Mouse (Mus musculus): ENCODE data around the gene Fpgs. TPM values are rescaled to one million over a fixed set of nuclear protein-coding genes. Genes with fewer than 3 reads are reported as not detected.

Gene Fpgs
- polyA plus RNA-seq, 1 experiment from 2014 or later: 33.8 TPM

DNA sequence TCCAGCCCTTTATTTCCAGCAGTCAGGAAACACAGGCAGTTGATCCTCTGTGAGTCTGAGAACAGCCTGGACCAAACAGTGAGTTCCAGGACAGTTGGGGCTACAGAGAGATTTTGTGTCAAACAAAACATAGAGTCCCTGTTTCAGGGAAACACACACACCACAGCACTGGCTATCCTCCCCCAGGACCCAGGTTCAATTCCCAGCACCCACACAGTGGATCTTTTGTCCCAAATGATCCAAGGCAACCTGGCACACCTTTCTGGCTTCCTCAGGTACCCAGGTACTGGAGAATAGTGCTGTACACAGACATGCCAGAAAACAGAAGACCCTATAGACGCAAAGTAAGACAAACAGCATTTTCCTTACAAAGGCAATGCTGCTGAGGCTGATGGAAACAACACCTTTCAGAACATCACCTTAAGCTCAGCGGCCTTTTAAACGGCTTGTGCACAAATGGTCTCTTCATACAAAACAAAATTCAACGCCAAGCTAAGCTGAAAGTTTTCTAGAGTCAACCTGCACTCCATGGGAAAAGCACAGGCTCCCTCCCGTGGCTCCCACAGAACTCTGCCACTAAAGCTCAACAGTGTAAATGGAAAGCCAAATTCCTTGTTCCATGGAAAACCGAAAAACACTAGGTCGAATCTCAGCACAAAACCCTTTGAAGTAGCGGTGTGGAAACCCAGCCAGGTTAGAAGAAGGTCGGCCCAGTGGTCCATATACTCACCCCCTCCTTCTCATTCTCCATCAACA is 7.5 kb upstream of the Fpgs start:
- Histone ChIP-seq H3K4me3 (replicated peaks) (peak overlapping the region; percentile 86), H3K4me2 (peak overlapping the region; percentile 86), H3K4me1 (peaks cover 30% of the 10 kb centered on the region), H3K36me3 (peaks cover 39% of the 10 kb centered on the region), H3K27me3 (replicated peaks) (no peaks in the 10 kb centered on the region), H3K9me3 (no peaks in the 10 kb centered on the region), H3K9ac (peak overlapping the region; percentile 75), H3K27ac (peak overlapping the region; percentile 97)
- ATAC-seq (ENCODE audit: insufficient read depth, low FRiP score, low read depth): no peak
- 23% methylated on average over 9 of the region's 9 CpGs for WGBS

DNA sequence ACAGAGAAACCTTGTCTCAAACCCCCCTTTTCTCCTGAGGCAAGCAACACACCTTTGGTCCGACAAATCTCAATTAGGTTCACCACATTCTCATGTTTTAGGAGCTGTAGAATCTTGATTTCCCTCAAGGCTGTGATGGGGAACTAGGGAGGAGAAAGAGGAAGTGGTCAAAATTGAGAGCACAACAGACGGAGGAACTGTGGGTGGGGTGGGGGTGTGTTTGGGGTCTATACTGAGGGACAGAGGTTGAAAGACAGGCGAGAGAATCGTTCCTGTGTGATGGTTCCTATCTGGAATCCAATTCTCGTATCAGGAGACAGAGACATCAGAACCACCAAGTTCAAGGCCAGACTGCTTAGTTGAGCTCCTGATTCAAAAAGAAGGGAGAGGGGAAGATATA is 6.5 kb upstream of the Fpgs start:
- H3K4me3 ChIP-seq (replicated peaks): no peak overlapping the region
- H3K9me3 ChIP-seq: no peaks in the 10 kb centered on the region
- WGBS: 80% methylated on average over 5 of the region's 5 CpGs
- ATAC-seq (ENCODE audit: insufficient read depth, low FRiP score, low read depth): no peak
- no peak overlapping the region for H3K9ac ChIP-seq
- no peak overlapping the region for H3K4me2 ChIP-seq
- H3K36me3 ChIP-seq: peaks cover 47% of the 10 kb centered on the region
- no peak overlapping the region for H3K27ac ChIP-seq
- H3K27me3 ChIP-seq (replicated peaks): no peaks in the 10 kb centered on the region
- H3K4me1 ChIP-seq: peaks cover 32% of the 10 kb centered on the region

DNA sequence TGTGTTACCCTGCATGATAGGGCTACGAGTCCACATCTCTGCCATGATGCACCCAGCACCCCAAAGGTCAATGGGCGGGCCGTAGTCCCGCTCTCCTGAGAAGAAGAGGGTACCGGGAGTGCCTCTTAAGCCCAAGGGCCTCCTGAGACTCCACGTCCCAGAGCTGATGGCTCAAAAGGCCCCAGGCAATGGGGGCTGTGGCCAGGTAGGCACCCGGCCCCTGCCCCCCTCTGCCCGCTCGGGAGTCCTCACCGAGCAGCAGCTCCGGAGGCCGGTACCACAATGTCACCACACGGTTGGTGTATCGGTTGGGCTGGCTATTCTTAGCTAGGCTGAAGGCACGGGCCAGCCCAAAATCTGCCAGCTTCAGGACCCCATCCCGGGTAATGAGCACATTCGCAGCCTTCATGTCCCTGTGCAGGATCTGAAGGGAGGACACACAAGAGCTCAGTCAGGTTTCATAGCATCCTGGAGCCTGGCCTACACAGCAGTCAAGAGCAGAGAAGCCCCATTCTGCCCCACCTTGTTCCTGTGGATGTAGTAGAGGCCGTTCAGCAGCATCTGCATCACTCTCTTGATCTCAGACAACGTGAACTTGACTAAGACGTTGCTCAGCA is 5.7 kb upstream of the Fpgs start:
- peaks cover 28% of the 10 kb centered on the region for H3K4me1 ChIP-seq
- H3K36me3 ChIP-seq: peaks cover 51% of the 10 kb centered on the region
- H3K4me3 ChIP-seq (replicated peaks): no peak overlapping the region
- H3K27ac ChIP-seq: no peak overlapping the region
- H3K9ac ChIP-seq: no peak overlapping the region
- ATAC-seq (ENCODE audit: insufficient read depth, low FRiP score, low read depth): no peak
- WGBS: 92% methylated on average over 20 of the region's 20 CpGs
- no peaks in the 10 kb centered on the region for H3K9me3 ChIP-seq
- H3K27me3 ChIP-seq (replicated peaks): no peaks in the 10 kb centered on the region
- no peak overlapping the region for H3K4me2 ChIP-seq

DNA sequence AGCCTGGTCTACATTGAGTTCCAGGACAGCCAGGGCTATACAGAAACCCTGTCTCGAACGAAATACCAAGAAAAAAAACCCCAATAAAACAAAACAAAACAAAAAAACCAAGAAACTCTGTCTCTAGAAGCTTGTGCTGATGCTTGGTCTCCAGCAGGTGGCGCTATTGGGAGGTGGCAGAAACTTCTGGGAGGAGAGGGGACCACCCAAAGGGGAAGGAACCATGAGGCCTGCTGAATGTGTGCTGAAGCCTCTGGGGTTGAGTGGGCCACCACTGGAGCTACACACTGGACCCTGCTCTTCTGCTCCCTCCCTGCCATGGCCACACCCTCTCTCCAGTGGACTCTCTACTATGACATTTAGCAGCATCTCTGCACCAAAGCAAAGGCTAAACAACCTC is 4.7 kb upstream of the Fpgs start:
- WGBS: 40% methylated on average over 3 of the region's 3 CpGs
- no peak for ATAC-seq (ENCODE audit: insufficient read depth, low FRiP score, low read depth)
- Histone ChIP-seq H3K27ac (no peak overlapping the region), H3K36me3 (peaks cover 57% of the 10 kb centered on the region), H3K4me2 (no peak overlapping the region), H3K27me3 (replicated peaks) (no peaks in the 10 kb centered on the region), H3K4me3 (replicated peaks) (no peak overlapping the region), H3K9me3 (no peaks in the 10 kb centered on the region), H3K4me1 (peaks cover 19% of the 10 kb centered on the region), H3K9ac (no peak overlapping the region)

DNA sequence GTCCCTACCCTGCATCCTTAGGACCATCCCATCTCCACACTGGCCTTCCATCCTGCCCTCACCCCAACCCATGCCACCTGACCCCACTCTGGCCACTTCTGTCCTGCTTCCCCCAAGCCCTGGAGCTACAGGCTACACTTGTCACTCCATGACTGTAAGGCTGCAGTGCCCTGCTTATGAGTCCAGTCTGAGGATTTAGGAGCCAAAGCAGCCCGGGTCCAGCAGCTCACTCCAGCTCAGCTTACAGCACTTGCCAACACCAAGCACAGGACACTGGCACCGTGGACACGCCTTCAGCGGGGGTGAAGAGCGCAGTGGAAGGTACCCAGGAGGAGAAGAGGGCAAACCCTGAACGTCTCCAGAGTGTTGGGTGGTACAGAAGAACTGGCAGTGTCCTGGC is 3.0 kb upstream of the Fpgs start:
- WGBS: 89% methylated on average over 6 of the region's 6 CpGs
- ATAC-seq (ENCODE audit: insufficient read depth, low FRiP score, low read depth): no peak

DNA sequence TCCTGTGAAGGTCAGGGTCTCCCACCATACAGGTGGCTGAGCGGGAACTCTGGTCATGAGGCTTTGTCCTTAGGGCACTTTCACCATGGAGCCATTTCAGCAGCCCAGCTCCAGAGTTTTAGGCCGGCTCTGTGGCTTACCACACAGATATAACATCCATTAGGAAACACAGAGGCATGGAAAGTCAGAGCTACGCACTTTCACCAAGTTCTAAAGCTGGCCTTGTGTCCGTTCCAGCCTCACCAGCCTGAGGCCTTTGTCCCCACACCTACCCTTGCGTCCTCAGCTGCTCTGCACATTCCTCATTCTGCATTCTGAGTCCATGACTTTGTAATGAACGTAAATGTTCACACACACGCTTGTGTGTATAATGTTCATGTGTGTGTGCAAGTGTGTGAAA is 1.1 kb upstream of the Fpgs start:
- no peaks in the 10 kb centered on the region for H3K9me3 ChIP-seq
- peaks cover 50% of the 10 kb centered on the region for H3K36me3 ChIP-seq
- H3K4me3 ChIP-seq (replicated peaks): no peak overlapping the region
- H3K27me3 ChIP-seq (replicated peaks): no peaks in the 10 kb centered on the region
- H3K4me2 ChIP-seq: no peak overlapping the region
- H3K27ac ChIP-seq: no peak overlapping the region
- 0 out of 2 replicates have a peak, but pooled peaks cover 4% of the 10 kb centered on the region for H3K4me1 ChIP-seq
- no peak overlapping the region for H3K9ac ChIP-seq
- ATAC-seq (ENCODE audit: insufficient read depth, low FRiP score, low read depth): no peak
- WGBS: 86% methylated on average over 7 of the region's 7 CpGs

More for the DNA sequence above, 3.0 kb upstream of the Fpgs start:
- Histone ChIP-seq H3K4me1 (peaks cover 18% of the 10 kb centered on the region), H3K36me3 (peaks cover 60% of the 10 kb centered on the region), H3K4me3 (replicated peaks) (no peak overlapping the region), H3K9ac (no peak overlapping the region), H3K27me3 (replicated peaks) (no peaks in the 10 kb centered on the region), H3K27ac (no peak overlapping the region), H3K4me2 (no peak overlapping the region), H3K9me3 (no peaks in the 10 kb centered on the region)

DNA sequence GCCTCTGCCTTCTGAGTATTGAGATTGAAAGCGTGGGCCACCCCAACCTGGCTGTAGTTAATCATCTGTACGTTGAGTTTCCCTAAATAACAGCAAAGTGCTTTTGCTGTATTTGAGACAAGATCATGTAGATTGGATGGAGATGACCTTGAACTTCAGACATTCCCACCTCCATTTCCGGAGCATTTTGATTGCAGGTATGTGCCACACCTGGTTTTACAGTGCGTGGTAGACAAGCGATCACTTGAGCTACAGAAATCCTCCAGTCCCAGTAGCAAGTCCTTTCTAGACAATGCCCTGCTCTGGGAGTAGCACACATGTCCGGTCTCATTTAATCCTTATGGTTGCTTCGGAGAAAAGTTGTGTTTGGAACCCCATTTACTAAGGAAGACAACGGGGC is 899 bp downstream of the Fpgs start:
- 88% methylated on average over 8 of the region's 8 CpGs for WGBS
- H3K9me3 ChIP-seq: no peaks in the 10 kb centered on the region
- H3K4me1 ChIP-seq: 0 out of 2 replicates have a peak, but pooled peaks cover 4% of the 10 kb centered on the region
- no peak overlapping the region for H3K27ac ChIP-seq
- peaks cover 34% of the 10 kb centered on the region for H3K36me3 ChIP-seq
- H3K4me3 ChIP-seq (replicated peaks): no peak overlapping the region
- H3K9ac ChIP-seq: no peak overlapping the region
- no peak for ATAC-seq (ENCODE audit: insufficient read depth, low FRiP score, low read depth)
- no peaks in the 10 kb centered on the region for H3K27me3 ChIP-seq (replicated peaks)
- H3K4me2 ChIP-seq: no peak overlapping the region

DNA sequence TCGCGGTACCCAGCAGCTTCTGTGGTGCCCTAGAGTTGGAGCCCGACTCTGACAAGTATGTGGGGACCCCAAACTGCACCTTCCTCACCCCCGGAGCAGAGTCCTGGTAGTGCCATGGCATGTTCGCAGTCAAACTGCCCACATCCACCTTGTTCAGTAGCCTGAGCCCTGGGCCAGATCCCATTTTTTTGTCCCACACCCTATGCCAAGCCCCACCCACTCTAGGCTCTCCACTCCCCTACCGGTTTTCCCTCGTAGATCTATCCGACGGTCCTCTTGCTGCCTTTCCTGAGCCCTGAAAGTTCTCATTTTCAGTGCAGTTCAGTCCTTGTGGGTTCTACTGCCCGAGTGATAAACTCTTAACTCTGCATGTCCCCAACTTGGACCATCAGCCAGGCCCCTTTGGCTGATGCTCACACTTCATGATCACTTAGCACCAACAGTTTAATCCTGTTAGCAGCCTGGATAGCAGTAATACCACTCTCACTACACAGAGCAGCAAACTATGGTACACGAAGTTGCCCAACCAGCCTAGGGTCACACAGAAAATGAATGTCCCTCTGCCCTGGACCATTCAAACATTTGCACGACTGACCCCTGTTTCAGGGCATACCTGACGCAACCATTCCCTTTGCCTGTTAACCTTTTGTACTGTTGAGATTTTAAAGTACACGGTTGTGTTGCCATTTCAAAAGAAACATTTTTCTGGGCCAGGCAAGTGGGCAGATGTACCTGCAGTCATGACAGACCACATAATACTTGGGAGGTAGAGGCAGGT is 2.8 kb downstream of the Fpgs start:
- H3K36me3 ChIP-seq: peaks cover 18% of the 10 kb centered on the region
- 82% methylated on average over 14 of the region's 14 CpGs for WGBS
- no peaks in the 10 kb centered on the region for H3K4me1 ChIP-seq
- no peaks in the 10 kb centered on the region for H3K9me3 ChIP-seq
- no peaks in the 10 kb centered on the region for H3K27me3 ChIP-seq (replicated peaks)
- ATAC-seq (ENCODE audit: insufficient read depth, low FRiP score, low read depth): no peak
- no peak overlapping the region for H3K4me3 ChIP-seq (replicated peaks)
- no peak overlapping the region for H3K9ac ChIP-seq
- no peak overlapping the region for H3K27ac ChIP-seq
- H3K4me2 ChIP-seq: no peak overlapping the region

DNA sequence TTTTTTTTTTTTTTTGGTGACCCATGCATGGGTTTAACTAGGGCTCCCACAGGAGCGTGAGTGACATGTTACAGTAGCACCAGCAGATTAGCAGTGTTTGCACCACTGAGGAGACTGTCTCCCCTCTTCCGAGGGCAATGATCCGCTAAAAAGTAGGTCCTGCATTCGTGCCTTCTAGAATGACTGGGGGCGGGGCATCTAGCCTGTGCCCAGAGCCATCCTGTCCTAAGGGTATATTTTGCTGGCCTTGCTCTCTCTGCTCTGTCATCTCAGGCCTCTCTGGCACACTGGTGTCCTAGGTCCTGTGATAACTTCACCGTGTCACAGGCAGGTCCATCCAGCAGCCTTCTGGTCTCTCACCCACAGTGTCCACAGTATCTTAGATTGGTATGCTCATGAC is 4.3 kb downstream of the Fpgs start:
- ATAC-seq (ENCODE audit: insufficient read depth, low FRiP score, low read depth): no peak
- Histone ChIP-seq H3K9ac (no peak overlapping the region), H3K27ac (no peak overlapping the region), H3K4me1 (peaks cover 1% of the 10 kb centered on the region; the same call in 1 of the 2 replicates), H3K9me3 (no peaks in the 10 kb centered on the region), H3K36me3 (0 out of 2 replicates have a peak, but pooled peaks cover 9% of the 10 kb centered on the region), H3K27me3 (replicated peaks) (no peaks in the 10 kb centered on the region), H3K4me3 (replicated peaks) (no peak overlapping the region), H3K4me2 (no peak overlapping the region)
- 87% methylated on average over 6 of the region's 6 CpGs for WGBS

DNA sequence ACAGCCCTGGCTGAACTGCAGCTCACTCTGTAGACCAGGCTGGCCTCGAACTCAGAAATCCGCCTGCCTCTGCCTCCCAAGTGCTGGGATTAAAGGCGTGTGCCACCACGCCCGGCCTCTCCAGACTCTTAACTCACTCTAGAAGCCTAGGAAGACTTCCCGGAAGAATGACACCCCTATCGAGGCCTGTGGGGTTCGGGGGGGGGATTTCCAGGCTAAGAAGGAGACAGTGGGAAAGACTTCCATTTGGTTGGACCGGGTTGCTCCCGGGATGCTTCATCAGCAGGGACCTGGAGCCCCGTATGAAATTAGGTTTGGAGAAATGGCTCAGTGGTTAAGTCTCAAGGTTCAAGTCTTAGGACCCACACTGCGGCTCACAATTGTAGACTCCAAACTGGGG is 9.3 kb downstream of the Fpgs start:
- H3K4me2 ChIP-seq: peak overlapping the region; percentile 64
- ATAC-seq (ENCODE audit: insufficient read depth, low FRiP score, low read depth): no peak
- H3K4me3 ChIP-seq (replicated peaks): peak overlapping the region; percentile 62; the same call in 1 of the 2 replicates
- peaks cover 26% of the 10 kb centered on the region for H3K4me1 ChIP-seq
- H3K27me3 ChIP-seq (replicated peaks): no peaks in the 10 kb centered on the region
- 85% methylated on average over 12 of the region's 12 CpGs for WGBS
- H3K36me3 ChIP-seq: no peaks in the 10 kb centered on the region
- no peaks in the 10 kb centered on the region for H3K9me3 ChIP-seq
- H3K9ac ChIP-seq: no peak overlapping the region
- H3K27ac ChIP-seq: peak overlapping the region; percentile 80

DNA sequence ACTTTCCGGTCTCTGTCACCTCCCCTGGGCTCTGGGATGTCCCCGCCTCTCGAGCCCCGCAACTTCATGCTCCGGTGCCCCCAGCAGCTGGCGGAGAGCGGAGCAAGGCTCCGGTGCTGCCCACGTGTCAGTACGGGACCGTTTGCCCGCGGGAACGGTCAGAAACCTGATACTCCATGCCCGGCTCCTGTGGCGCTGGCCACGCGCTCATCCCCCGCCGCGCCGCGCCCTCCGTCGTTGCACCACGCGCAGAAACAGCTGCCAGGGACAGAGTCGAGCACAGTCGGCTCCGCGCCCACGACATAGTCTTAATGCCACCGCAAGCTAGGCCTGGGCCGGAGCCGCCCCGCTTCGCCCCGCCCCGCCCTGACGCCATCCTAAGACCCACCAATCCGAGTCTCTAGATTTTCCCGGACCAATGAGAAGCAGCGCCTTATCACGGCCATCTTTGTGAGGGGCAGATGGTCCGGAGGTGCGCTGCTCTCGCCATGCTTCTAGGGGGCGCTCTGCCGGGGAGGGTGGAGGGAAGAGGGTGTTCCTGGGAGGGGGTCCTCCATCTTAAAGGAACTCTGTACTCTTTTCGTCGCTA is 10.0 kb downstream of the Fpgs start:
- Histone ChIP-seq H3K9ac (peak overlapping the region; percentile 53), H3K4me3 (replicated peaks) (peak overlapping the region; percentile 62), H3K27me3 (replicated peaks) (no peaks in the 10 kb centered on the region), H3K36me3 (no peaks in the 10 kb centered on the region), H3K9me3 (no peaks in the 10 kb centered on the region), H3K4me1 (peaks cover 26% of the 10 kb centered on the region), H3K27ac (peak overlapping the region; percentile 80), H3K4me2 (peak overlapping the region; percentile 64)
- WGBS: under 1% methylated on average over 51 of the region's 51 CpGs
- peak; percentile 96 for ATAC-seq (ENCODE audit: insufficient read depth, low FRiP score, low read depth)
